Mouse (Mus musculus) CH12.LX (cell line): ENCODE results near the gene Gm49416. TPM values are rescaled to one million over a fixed set of nuclear protein-coding genes. Genes with fewer than 3 reads are reported as not detected.

ENCODE experiments used
- DNase-seq: peaks from one replicate; pipeline ENCODE4 v3.0.0-alpha.2; 2013; ENCODE audit errors: extremely low read depth
- H3K27ac ChIP-seq: 2 replicates; pipeline ENCODE4 v1.5.1; 2012; ENCODE audit warnings: low read depth, mild to moderate bottlenecking, control low read depth, moderate library complexity; ENCODE audit not compliant: insufficient read depth
- H3K27me3 ChIP-seq: replicated peaks from 2 replicates; pipeline ENCODE3; 2012; ENCODE audit warnings: inconsistent platforms
- H3K36me3 ChIP-seq, 2 experiments: replicated peaks in 1 of 2; 2 replicates each; pipeline versions ENCODE3 to v1.6.1; 2012; ENCODE audit warnings: inconsistent platforms in 1 of 2, low read length in 1 of 2, mild to moderate bottlenecking in 1 of 2, mixed read lengths in 1 of 2, moderate library complexity in 1 of 2; ENCODE audit not compliant: control insufficient read depth in 1 of 2, insufficient read depth in 1 of 2
- H3K4me1 ChIP-seq, 2 experiments: 2 replicates each; pipeline ENCODE4 v1.6.1; 2012; ENCODE audit warnings: inconsistent platforms in 1 of 2, moderate library complexity in 1 of 2; ENCODE audit not compliant: insufficient read depth in 2 of 2, control insufficient read depth in 1 of 2
- H3K4me2 ChIP-seq: 2 replicates; pipeline ENCODE4 v1.6.1; 2012; ENCODE audit warnings: low read depth, mild to moderate bottlenecking, control low read depth; ENCODE audit not compliant: poor library complexity, insufficient read depth, severe bottlenecking
- H3K4me3 ChIP-seq, 3 experiments: fragments of 150-350 bp in 1 of 3; sonication (generic) in 1 of 3; replicated peaks in 1 of 3; 2 replicates each; pipeline versions ENCODE3 to v1.5.1; 2011 to 2012; ENCODE audit warnings: low read depth in 2 of 3, low read length in 2 of 3, mild to moderate bottlenecking in 2 of 3, moderate library complexity in 2 of 3, control low read depth in 1 of 3, improper control_type of control experiment in 1 of 3, inconsistent platforms in 1 of 3, mixed read lengths in 1 of 3; ENCODE audit not compliant: poor library complexity in 1 of 3
- H3K79me2 ChIP-seq: replicated peaks from 2 replicates; pipeline ENCODE4 v1.6.1; 2012; ENCODE audit warnings: mild to moderate bottlenecking, moderate library complexity; ENCODE audit not compliant: control insufficient read depth, poor library complexity, insufficient read depth, severe bottlenecking; ENCODE audit errors: extremely low read depth
- H3K9ac ChIP-seq: 2 replicates; pipeline ENCODE4 v1.6.1; 2012; ENCODE audit warnings: low read depth, mild to moderate bottlenecking, control low read depth, moderate library complexity; ENCODE audit not compliant: insufficient read depth
- H3K9me3 ChIP-seq: replicated peaks from 2 replicates; pipeline ENCODE3; 2012; ENCODE audit warnings: low read length, inconsistent platforms, mixed read lengths
- BHLHE40 ChIP-seq: IDR thresholded peaks from 2 replicates; pipeline ENCODE4 v1.6.1; 2011; ENCODE audit warnings: mild to moderate bottlenecking, low read depth, low read length, improper control_type of control experiment
- CHD1 ChIP-seq: IDR thresholded peaks from 2 replicates; pipeline ENCODE4 v1.6.1; 2012; ENCODE audit warnings: low read depth, low read length, improper control_type of control experiment, inconsistent platforms
- CHD2 ChIP-seq: IDR thresholded peaks from 2 replicates; pipeline ENCODE4 v1.6.1; 2011; ENCODE audit warnings: low read length, improper control_type of control experiment
- E2F4 ChIP-seq: IDR thresholded peaks from 2 replicates; pipeline ENCODE4 v1.6.1; 2011; ENCODE audit warnings: low read depth, low read length, improper control_type of control experiment; ENCODE audit not compliant: insufficient replicate concordance
- ELF1 ChIP-seq: IDR thresholded peaks from 2 replicates; pipeline ENCODE4 v1.6.1; 2014; ENCODE audit warnings: low read depth, mild to moderate bottlenecking, inconsistent platforms, low read length, improper control_type of control experiment
- EP300 ChIP-seq: IDR thresholded peaks from 2 replicates; pipeline ENCODE4 v1.6.1; 2011; ENCODE audit warnings: low read length, improper control_type of control experiment
- ETS1 ChIP-seq: conservative IDR thresholded peaks from 2 replicates; pipeline ENCODE4 v1.6.1; 2012; ENCODE audit warnings: low read depth, mild to moderate bottlenecking, inconsistent platforms, low read length, improper control_type of control experiment, moderate library complexity
- JUN ChIP-seq: IDR thresholded peaks from 2 replicates; pipeline ENCODE4 v1.6.1; 2011; ENCODE audit warnings: low read depth, mild to moderate bottlenecking, low read length, improper control_type of control experiment, moderate library complexity; ENCODE audit not compliant: insufficient read depth
- KAT2A ChIP-seq: IDR thresholded peaks from 2 replicates; pipeline ENCODE4 v1.6.1; 2012; ENCODE audit warnings: low read length, improper control_type of control experiment, inconsistent platforms; ENCODE audit not compliant: insufficient replicate concordance
- MAFK ChIP-seq: IDR thresholded peaks from 2 replicates; pipeline ENCODE4 v1.6.1; 2011; ENCODE audit warnings: low read length, improper control_type of control experiment; ENCODE audit not compliant: insufficient replicate concordance
- MAX ChIP-seq: IDR thresholded peaks from 2 replicates; pipeline ENCODE4 v1.6.1; 2011; ENCODE audit warnings: low read length, improper control_type of control experiment
- MEF2A ChIP-seq: IDR thresholded peaks from 2 replicates; pipeline ENCODE4 v1.6.1; 2014; ENCODE audit warnings: low read depth, mild to moderate bottlenecking, inconsistent platforms, low read length, improper control_type of control experiment, borderline replicate concordance
- MXI1 ChIP-seq: IDR thresholded peaks from 2 replicates; pipeline ENCODE4 v1.6.1; 2011; ENCODE audit warnings: mild to moderate bottlenecking, low read depth, low read length, improper control_type of control experiment
- NELFE ChIP-seq: IDR thresholded peaks from 2 replicates; pipeline ENCODE4 v1.6.1; 2011; ENCODE audit warnings: low read depth, low read length, improper control_type of control experiment
- PAX5 ChIP-seq: IDR thresholded peaks from 2 replicates; pipeline ENCODE4 v1.6.1; 2012; ENCODE audit warnings: low read length, inconsistent platforms, mixed read lengths
- POLR2A ChIP-seq: IDR thresholded peaks from 2 replicates; pipeline ENCODE4 v1.6.1; 2011; ENCODE audit warnings: low read depth, mild to moderate bottlenecking, improper control_type of control experiment, low read length
- POLR2AphosphoS2 ChIP-seq: IDR thresholded peaks from 2 replicates; pipeline ENCODE4 v1.6.1; 2011; ENCODE audit warnings: low read depth, low read length, improper control_type of control experiment
- RAD21 ChIP-seq: IDR thresholded peaks from 2 replicates; pipeline ENCODE4 v1.6.1; 2011; ENCODE audit warnings: low read depth, mild to moderate bottlenecking, low read length, improper control_type of control experiment, moderate library complexity
- RCOR1 ChIP-seq: conservative IDR thresholded peaks from 2 replicates; pipeline ENCODE4 v1.6.1; 2012; ENCODE audit warnings: low read depth, mild to moderate bottlenecking, inconsistent platforms, low read length, improper control_type of control experiment
- SIN3A ChIP-seq: IDR thresholded peaks from 2 replicates; pipeline ENCODE4 v1.6.1; 2012; ENCODE audit warnings: low read length, improper control_type of control experiment, inconsistent platforms
- TCF12 ChIP-seq: IDR thresholded peaks from 2 replicates; pipeline ENCODE4 v1.6.1; 2014; ENCODE audit warnings: low read depth, mild to moderate bottlenecking, inconsistent platforms, low read length, improper control_type of control experiment
- USF1 ChIP-seq: IDR thresholded peaks from 2 replicates; pipeline ENCODE4 v1.6.1; 2014; ENCODE audit warnings: low read depth, mild to moderate bottlenecking, inconsistent platforms, low read length, improper control_type of control experiment
- ZKSCAN1 ChIP-seq: IDR thresholded peaks from 2 replicates; pipeline ENCODE4 v1.6.1; 2012; ENCODE audit warnings: low read depth, inconsistent platforms, low read length, improper control_type of control experiment, borderline replicate concordance
- ZMIZ1 ChIP-seq: IDR thresholded peaks from 2 replicates; pipeline ENCODE4 v1.6.1; 2012; ENCODE audit warnings: low read depth, mild to moderate bottlenecking, inconsistent platforms, low read length, improper control_type of control experiment
- ZNF384 ChIP-seq: IDR thresholded peaks from 2 replicates; pipeline ENCODE4 v1.6.1; 2012; ENCODE audit warnings: low read depth, low read length, improper control_type of control experiment, inconsistent platforms
- dilution Hi-C: fragments of 300-500 bp; cut with MboI; formaldehyde crosslinking; loops from 2 replicates; pipeline ENCODE4 v1.14.3; 2020; ENCODE audit warnings: low sequenced_read_pairs; ENCODE audit not compliant: extremely low pct_unique_long_range_greater_than_20kb, extremely low pct_ligation_motif_present
- in situ Hi-C: fragments of 300-500 bp; cut with MboI; formaldehyde crosslinking; loops from 3 replicates; pipeline ENCODE4 v1.14.3; 2019; ENCODE audit warnings: low sequenced_read_pairs, low pct_ligation_motif_present, low pct_unique_long_range_greater_than_20kb, mixed read lengths
- polyA plus RNA-seq: library from polyadenylated mRNA; unstranded; fragments of >175 nt; gene quantifications from 2 replicates; pipeline ENCODE4 v1.2.1, GENCODE M21; 2012; ENCODE audit warnings: low read depth; ENCODE audit not compliant: insufficient read length
- total RNA-seq, 2 experiments: library from RNA; depleted of rRNA; stranded (reverse); fragments of 300-350 nt in 1 of 2; fragments of >200 nt in 1 of 2; gene quantifications; 2 replicates each; pipeline ENCODE4 v1.2.3; 2012 to 2014

Gene Gm49416
- total and polyA plus RNA-seq, 3 experiments, result 11.1 TPM; not detected in 2

DNA sequence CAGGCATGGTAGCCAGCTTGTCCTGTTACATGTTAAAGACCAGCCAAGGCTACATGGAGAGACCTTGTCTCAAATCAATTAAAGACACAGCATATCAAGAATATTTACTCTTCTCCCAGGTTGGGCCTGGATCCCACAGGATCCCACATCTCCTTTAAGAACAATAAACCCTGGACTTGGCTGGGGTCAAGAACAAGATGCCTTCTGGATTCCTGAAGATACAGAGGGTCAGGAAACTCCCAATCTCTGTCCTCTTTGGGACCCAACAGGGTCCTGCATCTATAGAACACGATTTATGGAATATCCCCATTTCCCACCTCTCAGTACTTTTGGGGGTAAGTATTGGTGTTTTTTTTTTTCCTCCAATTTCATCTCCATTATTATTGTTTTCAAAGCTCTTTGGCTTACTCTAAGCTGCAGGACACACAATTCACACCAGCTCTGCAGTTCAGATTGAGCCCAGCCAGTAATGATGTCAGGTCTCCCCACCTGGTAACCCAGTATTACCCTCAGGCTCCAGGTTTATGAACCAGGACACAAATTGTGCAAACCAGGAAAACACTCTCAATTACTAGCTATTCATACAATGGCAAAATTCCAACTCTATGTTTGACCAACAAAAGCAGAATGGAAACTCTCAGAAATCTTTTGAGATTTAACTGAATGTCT lies 1.7 kb upstream of the Gm49416 start:
- peak overlapping the region; percentile 95 for H3K9ac ChIP-seq
- in situ Hi-C loops (no loop called here), dilution Hi-C loops (no loop called here)
- DNase-seq, result no peak
- no peaks in the 10 kb centered on the region for H3K9me3 ChIP-seq
- no peak for TF ChIP-seq ELF1
- 0 out of 2 replicates have a peak, but pooled peaks have one; percentile 44 for TF ChIP-seq NELFE
- no peak for TF ChIP-seq ZNF384
- no peak for TF ChIP-seq TCF12
- TF ChIP-seq KAT2A, result 0 out of 2 replicates have a peak, but pooled peaks have one; percentile 41
- TF ChIP-seq CHD2, result peak; percentile 85
- TF ChIP-seq RCOR1, result no peak
- peak; percentile 93 for TF ChIP-seq POLR2AphosphoS2
- no peak for TF ChIP-seq USF1
- no peak for TF ChIP-seq MAX
- TF ChIP-seq BHLHE40, result no peak
- TF ChIP-seq CHD1, result peak; percentile 27
- no peak for TF ChIP-seq ETS1
- no peak for TF ChIP-seq E2F4
- peak; percentile 46 for TF ChIP-seq POLR2A
- TF ChIP-seq ZKSCAN1, result no peak
- peak; percentile 43; the same call in 1 of the 2 replicates for TF ChIP-seq SIN3A
- no peak for TF ChIP-seq JUN
- TF ChIP-seq MXI1, result 0 out of 2 replicates have a peak, but pooled peaks have one; percentile 44
- TF ChIP-seq PAX5, result no peak
- TF ChIP-seq EP300, result no peak
- no peak for TF ChIP-seq MEF2A
- peak; percentile 66; the same call in 1 of the 2 replicates for TF ChIP-seq ZMIZ1
- TF ChIP-seq MAFK, result no peak
- no peak for TF ChIP-seq RAD21
- peaks cover 14 to 22% of the 10 kb centered on the region in 2 experiments for H3K36me3 ChIP-seq
- H3K79me2 ChIP-seq, result peaks cover 26% of the 10 kb centered on the region
- H3K4me2 ChIP-seq, result peak overlapping the region; percentile 66
- no peaks in the 10 kb centered on the region for H3K27me3 ChIP-seq
- H3K27ac ChIP-seq, result no peak overlapping the region
- H3K4me1 ChIP-seq, result peaks cover 0 to 32% of the 10 kb centered on the region in 2 experiments; a peak in 2 of 4 replicates
- H3K4me3 ChIP-seq, result peak overlapping the region; percentile 6 to 77 (median 68)
